In the genomic region with DNA sequence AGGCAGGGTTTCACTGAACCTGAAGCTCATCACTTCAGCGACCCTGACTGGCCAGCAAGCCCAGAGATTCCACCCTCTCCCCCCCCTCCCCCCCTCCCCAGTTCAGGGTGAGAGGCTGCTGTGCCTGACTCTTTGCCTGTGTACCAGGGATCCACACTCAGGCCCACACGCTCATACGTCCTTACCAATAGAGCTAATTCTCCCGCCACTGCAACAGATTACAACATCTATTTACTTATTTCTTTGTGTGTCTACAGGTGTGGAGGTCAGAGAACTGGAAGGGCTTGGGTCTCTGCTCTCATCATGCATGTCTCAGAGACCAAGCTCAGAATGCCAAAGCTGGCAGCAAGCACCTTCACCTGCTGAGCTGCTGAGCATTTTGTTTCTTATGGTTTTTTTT, we compare ENCODE assay signal across 20 mouse cellular contexts. TPM values are rescaled to one million over a fixed set of nuclear protein-coding genes. Genes with fewer than 3 reads are reported as not detected.
"Had no signal": no experiment of that assay in that cellular context is flagged by ENCODE, and none has a peak within 500 bp of the region (broad histone marks: within the 10 kb centered on the region; RNA-seq: fewer than 3 reads in every experiment).

No protein-coding gene starts in this region.

- H3K9me3 ChIP-seq: intestine, embryonic 15.5 days; kidney, embryonic 15.5 days; limb, embryonic 12.5 days; limb, embryonic 15.5 days; midbrain, embryonic 12.5 days; midbrain, embryonic 15.5 days; neural tube, embryonic 12.5 days; neural tube, embryonic 15.5 days; stomach, embryonic 15.5 days had no signal

- H3K4me3 ChIP-seq: intestine, embryonic 15.5 days; kidney, embryonic 15.5 days; limb, embryonic 12.5 days; limb, embryonic 15.5 days; midbrain, embryonic 12.5 days; midbrain, embryonic 15.5 days; neural tube, embryonic 12.5 days; neural tube, embryonic 15.5 days; stomach, embryonic 15.5 days had no signal

- H3K9ac ChIP-seq: intestine, embryonic 15.5 days; kidney, embryonic 15.5 days; limb, embryonic 12.5 days; limb, embryonic 15.5 days; lung, embryonic 14.5 days; midbrain, embryonic 12.5 days; midbrain, embryonic 15.5 days; neural tube, embryonic 12.5 days; neural tube, embryonic 15.5 days; stomach, embryonic 15.5 days had no signal

- H3K4me1 ChIP-seq: midbrain, embryonic 12.5 days; midbrain, embryonic 15.5 days; neural tube, embryonic 12.5 days had no signal

- H3K27ac ChIP-seq: intestine, embryonic 15.5 days; kidney, embryonic 15.5 days; limb, embryonic 12.5 days; limb, embryonic 15.5 days; midbrain, embryonic 12.5 days; midbrain, embryonic 15.5 days; neural tube, embryonic 12.5 days; neural tube, embryonic 15.5 days; stomach, embryonic 15.5 days had no signal

- DNase-seq: kidney, adult 11 months; kidney, adult 8-10 months; kidney, postnatal 10 days; kidney, postnatal 36 days; left cerebral cortex, postnatal 4 days; lung, embryonic 14.5 days; right cerebral cortex, adult 18-20 months; right cerebral cortex, postnatal 14 days; right cerebral cortex, postnatal 4 days had no signal

- H3K27me3 ChIP-seq: intestine, embryonic 15.5 days; kidney, embryonic 15.5 days; limb, embryonic 15.5 days; midbrain, embryonic 15.5 days; neural tube, embryonic 12.5 days; neural tube, embryonic 15.5 days; stomach, embryonic 15.5 days had no signal

- ATAC-seq: intestine, embryonic 15.5 days; lung, postnatal 0 days; midbrain, embryonic 15.5 days had no signal

- H3K36me3 ChIP-seq: intestine, embryonic 15.5 days; kidney, embryonic 15.5 days; limb, embryonic 12.5 days; limb, embryonic 15.5 days; midbrain, embryonic 12.5 days; midbrain, embryonic 15.5 days; neural tube, embryonic 12.5 days; neural tube, embryonic 15.5 days; stomach, embryonic 15.5 days had no signal

- H3K4me2 ChIP-seq: intestine, embryonic 15.5 days; kidney, embryonic 15.5 days; limb, embryonic 12.5 days; limb, embryonic 15.5 days; lung, embryonic 14.5 days; midbrain, embryonic 12.5 days; midbrain, embryonic 15.5 days; neural tube, embryonic 12.5 days; neural tube, embryonic 15.5 days; stomach, embryonic 15.5 days had no signal

RNA-seq across cellular contexts. Expression of a gene that starts 12.5 kb away (rescaled TPM):
- polyA plus RNA-seq: intestine, embryonic 15.5 days; limb, embryonic 12.5 days; limb, embryonic 15.5 days; lung, embryonic 14.5 days; lung, postnatal 0 days; macrophage; neural tube, embryonic 12.5 days; stomach, embryonic 15.5 days had no signal

RNA-seq across cellular contexts. Expression of a gene that starts 14.0 kb away (rescaled TPM):
- polyA plus RNA-seq: intestine, embryonic 15.5 days; kidney, embryonic 15.5 days; limb, embryonic 12.5 days; limb, embryonic 15.5 days; lung, embryonic 14.5 days; lung, postnatal 0 days; midbrain, embryonic 12.5 days; midbrain, embryonic 15.5 days; neural tube, embryonic 12.5 days; neural tube, embryonic 15.5 days; stomach, embryonic 15.5 days had no signal
